Mouse (Mus musculus) heart, postnatal 25 days (tissue): ENCODE measurements around the gene Arhgef19. TPM values are rescaled to one million over a fixed set of nuclear protein-coding genes. Genes with fewer than 3 reads are reported as not detected.

Experiments
- DNase-seq: peaks from one replicate; pipeline ENCODE4 v3.0.0; 2022; ENCODE audit warnings: low spot score
- intact Hi-C: fragments of 180-260 bp; cut with DNase I; formaldehyde crosslinking; loops from one replicate; pipeline ENCODE4 v1.15.1; 2025
- total RNA-seq, 2 experiments: library from RNA; stranded (reverse); gene quantifications; 2 replicates each; pipeline ENCODE4 v1.2.3; 2021

The Arhgef19 gene
- total RNA-seq, 2 experiments from 2014 or later = 28.5 to 36.4 TPM

DNA sequence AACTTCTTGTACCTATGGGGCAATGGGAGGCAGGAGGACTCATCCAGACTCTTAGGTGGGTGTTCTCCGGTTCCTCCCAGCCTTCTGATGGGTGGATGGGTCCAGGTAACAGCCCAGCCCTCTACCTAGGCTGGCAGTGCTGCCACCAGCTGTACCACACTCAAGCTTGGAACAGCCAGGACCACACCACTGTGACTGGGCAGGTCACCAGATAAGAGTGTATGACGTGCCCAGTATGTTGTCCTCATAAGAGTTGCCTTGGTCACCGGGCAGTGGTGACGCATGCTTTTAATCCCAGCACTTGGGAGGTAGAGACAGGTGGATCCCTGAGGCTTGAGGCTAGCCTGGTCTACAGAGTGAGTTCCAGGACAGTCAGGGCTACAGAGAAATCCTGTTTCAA is 6.1 kb upstream of the Arhgef19 start:
- DNase-seq = no peak
- intact Hi-C loops = no loop called here

DNA sequence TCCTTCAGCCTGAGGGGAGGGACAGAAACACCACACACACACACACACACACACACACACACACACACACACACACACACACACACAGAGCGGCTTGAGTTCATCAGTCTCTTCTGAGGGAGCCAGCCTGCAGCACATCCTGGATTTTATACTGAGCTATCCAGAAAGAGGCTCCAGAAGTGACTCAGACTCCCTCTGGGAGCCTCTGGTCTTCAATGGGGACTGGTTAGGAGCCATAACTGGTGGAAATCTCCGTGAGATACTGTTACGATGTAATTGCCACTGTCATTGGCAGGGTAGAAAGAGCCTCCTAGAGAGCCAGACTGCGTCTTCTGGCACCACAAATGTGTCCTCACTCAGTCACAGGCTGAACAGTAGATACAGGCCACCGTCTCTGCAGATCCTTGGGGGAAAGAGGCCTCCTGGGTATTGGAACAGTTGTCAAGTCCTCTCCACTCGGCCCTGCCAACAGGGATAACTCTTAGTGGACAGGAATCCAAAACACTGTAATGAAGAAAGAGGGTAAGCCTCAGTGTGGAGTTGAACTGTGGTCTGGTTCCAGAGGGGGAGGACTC is 3.7 kb upstream of the Arhgef19 start:
- intact Hi-C loops = no loop called here
- no peak for DNase-seq

DNA sequence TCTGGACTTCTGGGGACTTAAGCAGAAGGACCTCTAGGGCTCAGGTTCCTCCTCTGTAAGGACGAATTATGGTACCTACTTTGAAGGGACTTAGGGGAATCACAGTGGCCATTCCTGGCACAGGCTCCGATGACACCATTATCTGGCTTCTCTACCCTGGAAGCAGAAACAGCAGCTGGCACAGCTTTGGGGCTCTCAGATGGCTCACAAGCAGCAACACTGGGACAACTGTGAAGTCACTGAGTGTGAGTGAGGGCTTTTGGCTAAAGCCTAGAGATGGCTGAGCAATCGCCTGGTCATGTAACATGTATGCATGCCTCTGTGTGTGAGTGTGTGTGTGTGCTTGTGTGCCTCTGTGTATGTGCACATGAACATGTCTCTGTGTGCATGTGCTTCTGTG is 2.4 kb upstream of the Arhgef19 start:
- DNase-seq = no peak
- intact Hi-C loops = no loop called here

- intact Hi-C loops = no loop called here
- no peak for DNase-seq
These were observed 559 bp upstream of the Arhgef19 start for GRCm38 (mm10) chr4:141238492-141239387.

GRCm38 (mm10) chr4:141240617-141241016 is 1.3 kb downstream of the Arhgef19 start:
- intact Hi-C loops = no loop called here
- DNase-seq = no peak

- intact Hi-C loops = no loop called here
- DNase-seq = no peak
These were observed 2.6 kb downstream of the Arhgef19 start for GRCm38 (mm10) chr4:141241861-141242260.

- intact Hi-C loops = no loop called here
- no peak for DNase-seq
These were observed 3.4 kb downstream of the Arhgef19 start for GRCm38 (mm10) chr4:141242651-141243241.

DNA sequence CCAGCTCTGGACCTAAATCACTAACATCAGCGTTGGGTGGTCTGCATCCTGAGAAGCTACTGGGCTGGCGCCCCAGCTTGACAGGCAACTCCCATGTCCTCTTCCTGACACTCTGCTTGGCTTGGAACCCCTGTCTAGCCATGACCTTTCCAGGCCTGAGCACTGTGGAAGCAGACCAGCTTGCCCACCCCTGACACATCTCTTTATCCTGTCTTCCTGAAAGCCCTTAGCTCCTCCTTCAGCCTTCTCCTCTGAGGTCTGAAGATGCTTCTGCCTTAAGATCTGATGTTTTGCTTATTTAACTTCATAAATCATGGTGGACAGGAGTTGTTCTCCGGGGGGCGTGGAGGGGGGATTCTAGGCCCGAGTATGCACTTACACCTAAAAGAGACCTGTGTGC is 4.3 kb downstream of the Arhgef19 start:
- intact Hi-C loops = no loop called here
- no peak for DNase-seq

GRCm38 (mm10) chr4:141244401-141244800 is 5.1 kb downstream of the Arhgef19 start:
- intact Hi-C loops = no loop called here
- no peak for DNase-seq

DNA sequence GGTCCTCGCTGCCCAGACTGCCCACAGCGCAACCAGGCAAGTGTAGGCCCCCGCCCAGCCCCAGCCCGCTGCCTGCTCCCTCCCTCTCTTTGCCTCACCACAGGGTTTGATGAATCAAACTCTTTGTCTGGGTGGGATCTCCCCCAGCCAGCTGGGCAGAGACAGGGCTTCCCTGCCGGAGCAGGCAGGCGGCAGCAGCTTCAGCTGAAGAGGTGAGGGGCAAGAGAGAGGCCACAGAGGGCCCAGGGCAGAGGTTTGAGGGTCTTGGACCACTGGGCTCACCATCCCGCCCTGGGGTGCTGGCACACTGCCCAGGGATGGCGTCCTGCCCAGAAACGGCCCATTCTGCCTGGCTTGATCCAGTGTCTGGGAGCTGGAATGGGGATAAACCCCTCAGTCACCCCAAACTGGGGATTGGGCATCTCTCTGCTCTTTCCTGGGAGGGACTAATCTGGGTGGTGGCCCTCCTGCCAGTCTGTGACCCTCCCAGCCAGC is 5.7 kb downstream of the Arhgef19 start:
- no peak for DNase-seq
- intact Hi-C loops = loop anchor here (5.0 kb wide), 1 partner anchor 33 kb away; the partner anchor contains the start of gene Rsg1

DNA sequence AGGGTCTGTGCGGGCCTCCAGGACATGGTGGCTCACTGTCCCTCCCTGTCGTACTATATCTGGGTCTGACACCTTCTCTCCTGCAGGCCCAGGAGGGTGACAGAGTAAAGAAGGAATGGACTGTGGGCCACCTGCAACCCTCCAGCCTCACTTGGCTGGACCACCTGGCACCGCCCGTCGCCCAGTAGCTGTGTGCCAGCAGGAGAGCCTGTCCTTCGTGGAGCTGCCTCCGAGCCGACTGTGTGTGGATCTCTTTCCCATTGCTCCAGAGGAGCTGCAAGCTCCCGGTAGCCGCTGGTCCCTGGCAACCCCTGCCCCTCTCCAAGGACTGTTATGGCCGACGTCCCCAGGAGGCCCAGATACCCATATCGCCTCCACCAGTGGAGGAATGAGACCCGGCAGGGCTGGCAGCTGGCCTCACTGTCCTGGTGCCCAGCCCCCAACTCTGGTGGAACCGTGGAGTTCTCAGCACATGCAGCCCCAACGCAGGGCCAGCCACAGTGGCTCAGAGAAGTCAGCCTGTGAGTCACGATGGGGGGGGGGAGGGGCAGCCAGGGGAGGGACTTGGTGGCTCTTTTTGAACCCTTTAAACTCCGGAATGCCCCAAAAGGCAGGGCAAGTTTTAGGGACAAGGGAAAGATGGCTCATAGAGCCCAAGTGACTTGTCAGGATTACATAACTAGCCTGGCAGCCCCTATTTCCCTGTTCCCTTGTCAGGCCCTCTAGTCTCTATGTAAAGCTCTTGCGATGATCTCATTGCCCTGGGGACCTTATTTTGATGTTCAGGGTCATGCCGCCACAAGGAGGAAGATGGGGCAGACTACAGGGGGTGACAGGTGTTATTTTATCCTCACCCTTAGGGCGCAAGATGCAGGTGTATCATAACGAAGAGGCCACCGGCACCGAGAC is 7.0 kb downstream of the Arhgef19 start:
- no peak for DNase-seq

DNA sequence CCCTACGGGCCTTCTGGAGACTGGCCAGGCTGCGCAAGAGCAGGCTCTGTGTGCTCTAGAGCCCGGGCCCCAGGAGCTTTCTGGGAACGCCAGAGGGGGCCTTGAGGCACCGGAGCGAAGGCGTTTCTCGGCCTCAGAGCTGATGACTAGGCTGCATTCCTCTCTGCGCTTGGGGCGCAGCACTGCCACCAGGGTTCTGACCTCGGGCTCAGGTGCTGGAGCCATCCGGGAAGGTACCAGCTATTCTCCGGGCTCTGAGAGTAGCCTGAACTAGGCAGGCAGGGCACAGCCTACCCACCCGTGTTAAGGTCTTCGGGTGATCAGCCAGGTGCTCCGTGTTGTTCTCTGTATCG is 7.7 kb downstream of the Arhgef19 start:
- DNase-seq = no peak
- intact Hi-C loops = loop anchor here (5.0 kb wide), 1 partner anchor 35 kb away; the partner anchor contains the start of gene Rsg1

More for the DNA sequence above, 7.0 kb downstream of the Arhgef19 start:
- intact Hi-C loops = loop anchor here (5.0 kb wide), 1 partner anchor 34 kb away; the partner anchor contains the start of gene Rsg1

- DNase-seq = no peak
- intact Hi-C loops = loop anchor here (5.0 kb wide), 1 partner anchor 36 kb away; the partner anchor contains the start of gene Rsg1
These were observed 8.7 kb downstream of the Arhgef19 start for GRCm38 (mm10) chr4:141247776-141248613.

- intact Hi-C loops = loop anchor here (5.0 kb wide), 1 partner anchor 36 kb away; the partner anchor contains the start of gene Rsg1
- no peak for DNase-seq
These were observed 9.3 kb downstream of the Arhgef19 start for GRCm38 (mm10) chr4:141248614-141248978.

DNA sequence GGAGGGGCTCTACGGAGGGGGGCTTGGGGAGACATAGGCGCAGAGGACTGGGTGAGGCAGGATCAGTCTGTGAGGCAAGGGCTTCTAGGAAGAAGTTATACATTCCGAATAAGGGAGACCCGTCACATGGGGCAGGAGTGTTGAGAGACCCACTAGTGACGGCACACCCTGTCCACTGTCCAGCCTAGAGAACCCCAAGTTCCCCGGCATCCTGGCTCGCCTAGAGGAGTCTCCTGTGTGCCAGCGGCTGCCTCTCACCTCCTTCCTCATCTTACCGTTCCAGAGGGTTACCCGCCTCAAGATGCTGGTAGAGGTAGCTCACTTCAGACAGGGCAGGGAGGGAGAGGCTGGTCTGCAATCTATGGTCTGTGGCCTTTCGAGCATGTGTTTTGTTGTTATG is 10.1 kb downstream of the Arhgef19 start:
- intact Hi-C loops = loop anchor here (5.0 kb wide), 1 partner anchor 37 kb away; the partner anchor contains the start of gene Rsg1
- DNase-seq = no peak

DNA sequence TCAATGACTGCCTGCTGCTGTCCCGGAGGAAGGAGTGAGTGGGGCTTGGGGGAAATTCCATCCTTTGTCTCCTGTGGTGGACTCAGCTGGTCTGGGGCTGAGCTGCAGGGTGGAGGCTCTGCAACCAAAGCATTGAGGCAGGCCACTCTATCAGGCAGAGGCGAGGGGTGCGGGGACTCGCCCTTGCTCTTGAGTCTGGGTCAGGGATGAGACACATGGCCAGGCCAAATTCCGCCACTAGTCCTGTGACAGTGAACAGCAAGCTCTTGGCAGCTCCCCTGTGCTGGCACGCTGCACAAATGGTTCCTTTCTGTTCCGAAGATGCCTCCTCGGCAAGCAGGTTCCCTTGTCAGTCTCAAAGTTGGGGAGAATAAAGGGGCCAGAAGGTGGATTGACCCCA is 11.8 kb downstream of the Arhgef19 start:
- no peak for DNase-seq
- intact Hi-C loops = no loop called here

GRCm38 (mm10) chr4:141252641-141253040 is 13.3 kb downstream of the Arhgef19 start:
- DNase-seq = no peak

DNA sequence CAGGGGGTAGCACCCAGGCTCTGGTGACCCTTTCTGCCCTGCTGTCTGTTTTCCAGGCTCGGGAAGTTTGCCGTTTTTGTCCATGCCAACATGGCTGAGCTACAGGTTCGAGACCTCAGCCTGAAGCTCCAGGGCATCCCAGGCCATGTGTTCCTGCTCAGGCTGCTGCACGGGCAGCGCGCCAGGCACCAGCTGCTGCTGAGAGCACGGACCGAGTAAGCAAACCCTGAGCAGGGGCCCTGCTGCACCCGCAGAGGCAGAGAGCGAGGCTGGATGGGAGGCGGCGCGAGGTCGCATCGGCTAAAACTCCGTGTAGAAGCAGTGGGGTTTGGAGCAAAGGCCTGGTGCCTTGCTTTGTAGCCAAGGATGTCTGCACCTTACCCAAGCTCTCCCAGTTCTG is 14.9 kb downstream of the Arhgef19 start:
- no peak for DNase-seq

More at GRCm38 (mm10) chr4:141252641-141253040, 13.3 kb downstream of the Arhgef19 start:
- intact Hi-C loops = no loop called here

DNA sequence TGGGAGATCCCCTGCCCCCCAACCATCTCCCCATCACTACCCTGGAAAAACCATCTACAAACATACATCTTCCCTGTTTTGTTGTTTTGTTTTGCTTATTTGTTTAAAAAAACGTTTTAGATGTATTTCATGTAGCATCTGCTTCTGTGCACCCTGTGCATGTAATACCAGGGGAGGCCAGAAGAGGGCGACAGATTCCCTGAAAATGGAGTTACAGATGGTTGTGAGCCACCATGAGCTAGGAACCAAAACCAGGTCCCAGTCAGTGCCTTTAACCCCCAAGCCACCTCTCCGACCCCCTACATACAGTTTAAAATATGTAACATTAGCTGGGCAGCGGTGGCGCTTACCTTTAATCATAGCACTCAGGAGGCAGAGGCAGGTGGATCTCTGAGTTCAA is 18.1 kb downstream of the Arhgef19 start:
- intact Hi-C loops = no loop called here

More for the DNA sequence above, 14.9 kb downstream of the Arhgef19 start:
- intact Hi-C loops = no loop called here

More for the DNA sequence above, 18.1 kb downstream of the Arhgef19 start:
- no peak for DNase-seq
